Mouse (Mus musculus) urinary bladder, adult 2 months (tissue): ENCODE measurements around the gene Msx3. TPM values are rescaled to one million over a fixed set of nuclear protein-coding genes. Genes with fewer than 3 reads are reported as not detected.

ENCODE experiments used
- DNase-seq: peaks from one replicate; pipeline ENCODE4 v3.0.0; 2022; ENCODE audit warnings: low spot score
- polyA plus RNA-seq: library from polyadenylated mRNA; depleted of rRNA; stranded (reverse); fragments of >200 nt; gene quantifications from 2 replicates; pipeline ENCODE4 v1.2.3, GENCODE M21; 2012; rRNA removed

Gene Msx3
- 0.03 TPM in 2 replicates for polyA plus RNA-seq

GRCm38 (mm10) chr7:140048361-140049114, at the start of gene Msx3:
TSS of gene Msx3 (minus strand) at chr7:140049089.
- DNase-seq, result no peak

GRCm38 (mm10) chr7:140098466-140098865, 49.6 kb upstream of the Msx3 start:
- no peak for DNase-seq

DNA sequence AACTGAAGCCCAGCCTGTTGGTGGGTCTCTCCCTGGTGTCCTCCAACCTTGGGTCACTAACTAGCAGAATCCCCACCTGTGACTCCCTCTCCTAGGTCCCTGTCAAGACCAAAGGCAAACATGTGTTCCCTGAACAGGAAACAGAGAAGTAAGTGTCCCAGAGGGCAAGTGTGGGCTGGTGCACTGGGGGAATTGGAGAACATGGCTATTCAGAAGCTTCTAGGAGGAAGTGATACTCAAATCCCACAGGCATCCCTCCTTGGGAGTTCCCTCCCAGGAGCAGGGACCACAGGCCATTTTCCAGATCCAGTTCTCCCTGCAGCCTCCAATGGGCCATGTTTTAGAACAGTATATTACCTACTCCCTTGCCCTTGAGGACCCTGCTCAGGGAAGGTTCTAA, 47.2 kb upstream of the Msx3 start:
- no peak for DNase-seq

GRCm38 (mm10) chr7:140095556-140095955, 46.7 kb upstream of the Msx3 start:
- DNase-seq, result no peak

DNA sequence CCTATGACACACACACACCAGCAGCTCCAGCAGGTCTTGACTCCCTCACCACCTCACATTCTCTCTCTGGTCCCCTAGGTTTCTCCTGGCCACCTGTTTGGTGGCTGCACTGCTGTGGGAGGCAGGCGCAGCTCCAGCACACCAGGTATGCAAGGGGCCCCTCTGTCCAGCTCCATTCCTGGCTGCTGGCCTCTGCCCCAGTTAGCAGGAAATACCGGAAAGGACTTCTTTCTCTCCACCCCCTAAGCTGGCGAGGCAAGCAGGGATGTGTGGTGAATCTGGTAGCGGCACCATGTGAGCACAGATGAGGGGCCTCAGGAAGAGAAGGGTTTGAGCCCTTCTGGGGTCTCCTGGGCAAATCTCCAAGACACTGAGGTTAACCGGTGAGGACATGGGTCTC, 46.1 kb upstream of the Msx3 start:
- DNase-seq, result no peak

GRCm38 (mm10) chr7:140092924-140093528, 44.1 kb upstream of the Msx3 start, which contains the start of gene Prap1:
TSS of gene Prap1 (plus strand) at chr7:140093395.
- DNase-seq, result no peak

- no peak for DNase-seq
Observed at GRCm38 (mm10) chr7:140090601-140091000, 41.7 kb upstream of the Msx3 start.

DNA sequence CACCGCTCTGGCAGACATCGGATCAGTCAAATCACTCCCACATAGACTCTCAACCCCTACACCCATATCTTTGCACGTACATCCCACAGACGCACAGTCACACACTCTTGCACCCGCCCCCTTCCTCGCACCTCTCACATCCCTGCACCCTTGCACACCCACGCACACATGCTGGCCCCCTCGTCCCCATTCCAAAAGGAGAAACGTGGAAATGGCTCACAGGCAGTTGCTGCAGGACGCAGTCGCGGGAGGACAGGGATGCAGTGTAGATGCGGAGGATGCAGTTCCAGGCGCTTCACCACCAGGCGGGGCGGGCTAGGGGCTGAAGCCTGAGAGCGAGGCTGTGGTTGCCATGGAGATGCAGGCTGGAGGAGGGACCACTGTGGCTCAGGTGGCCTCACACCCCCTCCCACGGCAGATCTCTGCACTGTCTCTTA, 33.4 kb upstream of the Msx3 start, which contains the start of gene Caly:
Caly (minus strand) TSS at position 307 of the 437 bp plus-strand sequence.
- no peak for DNase-seq

GRCm38 (mm10) chr7:140081408-140082241, 32.7 kb upstream of the Msx3 start:
- DNase-seq, result no peak

DNA sequence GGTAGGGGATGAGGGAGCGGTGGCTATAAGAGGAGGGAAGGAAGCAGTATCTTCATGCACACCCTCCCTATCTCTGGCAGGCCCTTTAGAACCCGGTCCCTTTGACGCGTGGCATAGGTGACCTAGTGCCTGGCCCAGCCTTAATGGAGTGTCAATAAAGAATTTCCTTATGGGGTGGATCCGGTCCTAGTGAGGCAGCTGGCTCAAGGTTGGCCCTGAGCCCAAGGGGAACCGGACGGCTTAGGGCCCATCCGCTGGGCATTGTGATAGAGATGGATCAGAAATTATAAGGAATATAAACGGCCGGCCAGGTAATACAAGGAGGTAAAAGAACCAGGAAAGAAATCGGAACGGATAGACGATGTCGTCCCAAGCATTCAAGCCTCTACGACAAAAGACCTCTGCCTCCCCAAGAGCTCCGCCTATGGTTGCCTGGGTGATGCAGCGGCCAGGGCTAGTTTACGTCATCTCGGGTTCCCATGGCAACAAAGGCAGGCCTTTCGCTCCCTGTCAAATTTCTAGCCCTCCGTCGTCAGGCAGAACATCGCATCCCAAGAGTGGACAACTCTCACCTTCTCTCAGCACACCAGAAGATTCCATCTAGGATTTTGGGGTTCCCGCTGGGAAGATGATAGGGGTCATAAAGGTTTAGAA, 31.7 kb upstream of the Msx3 start:
- DNase-seq, result no peak

DNA sequence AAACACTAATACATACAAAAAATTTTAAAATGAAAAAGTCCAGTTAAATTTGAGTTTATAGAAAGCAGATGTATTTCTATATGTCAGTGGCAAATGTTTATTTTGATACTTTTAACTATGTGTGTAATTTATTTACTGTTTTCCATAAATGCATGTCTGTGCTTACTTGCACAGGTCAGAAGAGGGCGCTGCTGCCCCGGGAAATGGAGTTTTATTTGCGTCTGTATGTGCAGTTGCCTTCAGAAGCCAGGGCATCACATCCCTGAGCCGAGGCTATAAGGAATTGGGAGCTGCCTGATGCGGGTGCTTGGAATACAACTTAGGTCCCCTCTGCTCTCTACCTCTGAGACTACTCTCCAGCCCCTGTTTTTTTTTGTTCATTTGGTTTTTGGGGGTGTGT, 29.8 kb upstream of the Msx3 start:
- DNase-seq, result no peak

- DNase-seq, result no peak
Observed at GRCm38 (mm10) chr7:140077698-140078097, 28.8 kb upstream of the Msx3 start.

- no peak for DNase-seq
Observed at GRCm38 (mm10) chr7:140070042-140070711, 21.3 kb upstream of the Msx3 start.

DNA sequence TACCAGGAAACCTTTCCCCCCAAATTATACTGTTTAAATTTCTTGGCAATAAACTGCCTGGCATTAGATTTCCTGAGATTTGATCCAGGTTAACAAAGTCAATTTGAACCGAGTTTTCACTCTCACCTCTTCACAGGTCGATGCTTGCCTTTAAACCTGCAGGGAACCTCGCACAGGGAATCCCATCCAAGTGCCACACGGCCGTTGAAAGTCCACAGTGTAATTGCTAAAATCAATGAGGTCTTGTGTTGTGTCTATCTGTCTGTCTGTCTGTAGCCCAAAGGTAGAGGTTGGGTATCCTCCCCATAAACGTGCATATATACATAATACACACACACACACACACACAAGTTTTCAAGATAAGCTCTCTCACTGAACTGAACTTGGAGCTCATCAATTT, 18.5 kb upstream of the Msx3 start:
- no peak for DNase-seq

DNA sequence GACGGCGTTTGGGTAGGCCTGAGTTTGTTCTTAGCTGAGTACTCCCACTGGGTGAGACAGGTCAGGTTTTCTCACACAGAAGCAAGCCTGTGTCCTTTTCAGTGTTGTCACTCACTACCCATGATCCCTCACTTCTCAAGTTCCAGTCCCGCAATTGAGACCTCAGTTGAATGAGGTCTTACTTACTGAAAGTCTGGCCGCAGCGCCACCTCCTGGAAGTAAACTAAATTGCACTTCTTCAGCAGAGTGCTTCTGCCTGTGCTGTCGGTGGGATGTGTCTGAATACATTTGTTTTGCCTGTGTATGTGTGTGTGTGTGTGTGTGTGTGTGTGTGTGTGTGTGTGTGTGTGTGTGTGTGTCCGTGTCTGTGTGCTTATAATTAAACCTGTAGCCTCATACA, 14.2 kb upstream of the Msx3 start:
- peak; percentile 37 for DNase-seq

- peak; percentile 30 for DNase-seq
Observed at GRCm38 (mm10) chr7:140062307-140062706, 13.4 kb upstream of the Msx3 start.

DNA sequence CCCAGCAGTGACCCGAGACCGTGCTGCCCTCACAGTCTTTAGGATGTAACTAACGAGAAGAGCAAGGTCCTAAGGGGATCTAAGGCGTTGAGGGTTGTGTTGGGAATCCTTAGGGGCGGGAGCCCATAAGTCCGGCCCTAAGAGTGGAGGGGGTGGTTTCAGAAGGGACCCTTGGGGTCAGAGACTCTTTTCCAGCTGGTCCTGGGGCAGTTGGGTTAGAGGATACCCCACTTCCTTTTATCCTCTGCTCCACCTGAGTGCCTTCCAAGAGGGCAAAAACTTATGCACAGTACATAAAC, 12.9 kb upstream of the Msx3 start:
- no peak for DNase-seq

GRCm38 (mm10) chr7:140060936-140061831, 12.3 kb upstream of the Msx3 start:
- DNase-seq, result peak; percentile 52

DNA sequence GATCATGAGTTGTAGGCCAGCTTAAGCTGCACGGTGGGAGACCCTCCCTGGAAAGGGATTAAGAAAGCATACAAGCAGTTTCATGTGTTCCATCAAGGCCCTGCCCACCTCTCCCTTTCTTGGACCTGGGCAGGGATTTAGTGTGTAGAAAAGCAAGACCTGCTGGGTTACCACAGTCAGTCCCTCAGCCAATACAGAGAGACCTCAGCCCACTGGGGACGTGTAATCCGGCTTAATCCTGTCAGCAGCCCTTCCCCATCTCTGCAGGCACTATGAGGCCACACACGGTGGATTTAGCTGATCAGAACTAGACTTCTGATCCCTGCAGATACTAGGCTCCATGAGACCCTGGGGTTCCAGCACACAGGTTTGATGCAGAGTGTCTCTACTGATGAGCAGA, 10.7 kb upstream of the Msx3 start:
- no peak for DNase-seq

GRCm38 (mm10) chr7:140058528-140058927, 9.6 kb upstream of the Msx3 start:
- no peak for DNase-seq
